Mouse (Mus musculus): ENCODE data around the gene Camta2. TPM values are rescaled to one million over a fixed set of nuclear protein-coding genes. Genes with fewer than 3 reads are reported as not detected.

Gene Camta2
- polyA plus RNA-seq, 1 experiment from 2014 or later = 12.8 TPM

- WGBS = 45% methylated on average over 12 of the region's 12 CpGs
- Histone ChIP-seq H3K9me3 (no peaks in the 10 kb centered on the region), H3K36me3 (peaks cover 45% of the 10 kb centered on the region), H3K4me2 (peak overlapping the region; percentile 95), H3K9ac (peak overlapping the region; percentile 100), H3K4me1 (peaks cover 69% of the 10 kb centered on the region), H3K27ac (0 out of 2 replicates have a peak overlapping the region, but pooled peaks have one; percentile 99), H3K27me3 (no peaks in the 10 kb centered on the region), H3K4me3 (peak overlapping the region; percentile 100)
- no peak for ATAC-seq (ENCODE audit: borderline replicate concordance, extremely low read depth, low FRiP score, low TSS enrichment)
Observed at GRCm38 (mm10) chr11:70652029-70652883, 35.6 kb downstream of the Camta2 start.

DNA sequence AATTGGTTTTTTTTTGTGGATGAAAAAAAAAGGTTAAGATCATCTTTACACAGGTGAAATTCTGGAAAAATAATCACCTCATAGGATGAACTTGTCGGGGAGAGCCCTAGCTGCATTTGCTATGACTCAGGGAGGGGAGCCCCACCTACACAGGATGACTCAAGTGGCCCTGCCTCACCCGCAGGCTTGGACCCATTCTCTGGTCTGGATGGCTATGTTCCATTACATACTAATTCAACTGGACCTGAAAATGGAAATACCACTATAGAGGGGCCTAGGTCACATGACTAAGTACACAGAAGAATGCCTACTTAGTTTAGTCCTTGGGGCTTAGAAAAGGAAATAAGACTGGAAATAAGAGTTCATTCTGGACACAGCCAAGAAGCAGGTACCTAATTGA, 36.5 kb downstream of the Camta2 start:
- H3K4me2 ChIP-seq = peak overlapping the region; percentile 95
- WGBS = 55% methylated on average over 2 of the region's 2 CpGs
- H3K4me3 ChIP-seq = 0 out of 2 replicates have a peak overlapping the region, but pooled peaks have one; percentile 100
- H3K9ac ChIP-seq = no peak overlapping the region; the same call in 1 of the 2 replicates
- peaks cover 45% of the 10 kb centered on the region for H3K36me3 ChIP-seq
- H3K4me1 ChIP-seq = peaks cover 60% of the 10 kb centered on the region
- no peak overlapping the region for H3K27ac ChIP-seq
- no peaks in the 10 kb centered on the region for H3K27me3 ChIP-seq
- ATAC-seq (ENCODE audit: borderline replicate concordance, extremely low read depth, low FRiP score, low TSS enrichment) = no peak
- no peaks in the 10 kb centered on the region for H3K9me3 ChIP-seq

GRCm38 (mm10) chr11:70650322-70651175, 37.4 kb downstream of the Camta2 start:
- no peak overlapping the region for H3K4me3 ChIP-seq
- H3K27ac ChIP-seq = peak overlapping the region; percentile 45; the same call in 1 of the 2 replicates
- WGBS = 66% methylated on average over 12 of the region's 12 CpGs
- ATAC-seq (ENCODE audit: borderline replicate concordance, extremely low read depth, low FRiP score, low TSS enrichment) = no peak
- H3K9me3 ChIP-seq = no peaks in the 10 kb centered on the region
- peak overlapping the region; percentile 95; the same call in 1 of the 2 replicates for H3K4me2 ChIP-seq
- no peaks in the 10 kb centered on the region for H3K27me3 ChIP-seq
- H3K36me3 ChIP-seq = peaks cover 45% of the 10 kb centered on the region
- peaks cover 58% of the 10 kb centered on the region for H3K4me1 ChIP-seq
- no peak overlapping the region; the same call in 1 of the 2 replicates for H3K9ac ChIP-seq

DNA sequence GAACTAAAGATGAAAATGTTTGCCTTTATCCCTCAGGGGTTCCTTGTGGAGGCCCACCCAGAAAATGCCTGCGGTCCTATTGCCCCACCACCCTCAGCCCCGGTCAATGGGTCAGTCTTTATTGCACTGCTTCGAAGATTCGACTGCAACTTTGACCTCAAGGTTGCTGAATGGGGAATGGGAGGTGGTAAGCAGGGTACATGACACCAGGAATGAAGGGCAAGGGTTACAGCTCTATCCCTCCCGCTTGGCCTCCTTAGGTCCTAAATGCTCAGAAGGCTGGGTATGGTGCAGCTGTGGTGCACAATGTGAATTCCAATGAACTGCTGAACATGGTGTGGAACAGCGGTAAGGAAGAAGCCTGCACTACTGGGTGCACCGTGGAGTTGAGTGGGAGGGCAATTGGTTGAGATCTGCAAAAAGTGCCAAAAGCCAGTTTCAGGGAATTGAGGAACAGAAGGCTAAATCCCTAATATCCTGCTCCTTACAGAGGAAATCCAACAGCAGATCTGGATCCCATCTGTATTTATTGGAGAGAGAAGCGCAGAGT, 38.6 kb downstream of the Camta2 start:
- Histone ChIP-seq H3K9ac (peak overlapping the region; percentile 6; the same call in 1 of the 2 replicates), H3K4me3 (peak overlapping the region; percentile 66; the same call in 1 of the 2 replicates), H3K4me1 (peaks cover 65% of the 10 kb centered on the region), H3K36me3 (peaks cover 54% of the 10 kb centered on the region), H3K4me2 (peak overlapping the region; percentile 87), H3K9me3 (no peaks in the 10 kb centered on the region), H3K27me3 (no peaks in the 10 kb centered on the region), H3K27ac (no peak overlapping the region)
- 75% methylated on average over 8 of the region's 8 CpGs for WGBS
- ATAC-seq (ENCODE audit: borderline replicate concordance, extremely low read depth, low FRiP score, low TSS enrichment) = no peak

DNA sequence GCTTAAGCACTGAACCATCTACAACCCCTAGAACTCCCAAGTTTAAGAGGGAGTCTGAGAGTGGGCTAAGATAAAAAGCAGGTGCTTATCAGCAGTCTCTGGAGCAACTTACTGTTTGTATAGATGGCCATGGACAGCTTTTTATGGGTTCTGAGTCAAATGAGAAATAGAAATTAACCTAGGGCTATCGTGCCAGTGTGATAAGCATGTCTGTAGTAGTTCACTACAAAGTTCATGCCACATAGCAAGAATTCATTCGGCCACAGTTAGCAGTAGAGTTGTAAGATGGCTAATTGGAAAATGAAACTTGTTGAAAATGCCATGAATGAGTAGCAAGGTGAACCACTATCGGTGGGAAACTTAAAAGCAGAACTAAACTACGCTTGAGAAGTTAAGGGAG, 39.4 kb downstream of the Camta2 start:
- H3K4me3 ChIP-seq = peak overlapping the region; percentile 66
- peaks cover 61% of the 10 kb centered on the region for H3K36me3 ChIP-seq
- 73% methylated on average over 4 of the region's 4 CpGs for WGBS
- no peaks in the 10 kb centered on the region for H3K27me3 ChIP-seq
- H3K4me2 ChIP-seq = peak overlapping the region; percentile 87
- no peak for ATAC-seq (ENCODE audit: borderline replicate concordance, extremely low read depth, low FRiP score, low TSS enrichment)
- H3K9ac ChIP-seq = peak overlapping the region; percentile 77
- H3K27ac ChIP-seq = peak overlapping the region; percentile 98
- no peaks in the 10 kb centered on the region for H3K9me3 ChIP-seq
- H3K4me1 ChIP-seq = peaks cover 65% of the 10 kb centered on the region

DNA sequence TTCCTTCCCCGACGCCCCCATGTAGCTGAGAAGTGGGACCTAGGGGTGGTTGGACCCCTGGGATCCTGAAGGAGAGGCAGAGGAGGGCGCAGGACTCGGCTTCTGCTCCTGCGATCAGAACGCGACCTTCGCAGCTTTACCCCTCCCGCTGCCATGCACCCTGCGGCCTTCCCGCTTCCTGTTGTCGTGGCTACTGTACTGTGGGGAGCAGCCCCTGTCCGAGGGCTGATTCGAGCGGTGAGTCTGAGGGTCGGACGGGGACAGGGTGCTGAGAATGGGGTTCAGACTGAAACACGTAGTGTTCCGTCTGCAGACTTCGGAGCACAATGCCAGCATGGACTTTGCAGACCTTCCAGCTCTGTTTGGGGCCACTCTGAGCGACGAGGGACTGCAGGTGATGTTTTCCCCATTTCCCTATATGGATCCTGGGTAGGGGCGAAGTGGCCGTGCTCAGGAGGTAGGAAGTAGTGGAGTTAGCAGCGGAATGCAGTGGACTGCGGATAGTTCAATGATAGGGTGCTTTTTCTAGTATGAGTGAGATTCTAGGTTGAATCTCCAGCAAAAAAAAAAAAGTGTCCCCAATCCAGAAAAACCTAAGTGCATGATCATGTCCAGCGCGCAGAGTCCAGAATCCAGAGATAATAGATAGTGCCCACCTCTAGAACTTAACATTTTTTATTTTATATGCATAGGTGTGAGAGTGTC, 40.0 kb downstream of the Camta2 start:
- H3K4me3 ChIP-seq = peak overlapping the region; percentile 66
- H3K9me3 ChIP-seq = no peaks in the 10 kb centered on the region
- peak overlapping the region; percentile 77 for H3K9ac ChIP-seq
- H3K36me3 ChIP-seq = peaks cover 59% of the 10 kb centered on the region
- no peaks in the 10 kb centered on the region for H3K27me3 ChIP-seq
- H3K4me1 ChIP-seq = peaks cover 62% of the 10 kb centered on the region
- peak overlapping the region; percentile 98 for H3K27ac ChIP-seq
- peak overlapping the region; percentile 87 for H3K4me2 ChIP-seq
- peak; percentile 28; the same call in 1 of the 2 replicates for ATAC-seq (ENCODE audit: borderline replicate concordance, extremely low read depth, low FRiP score, low TSS enrichment)
- 1% methylated on average over 28 of the region's 28 CpGs for WGBS

- Histone ChIP-seq H3K4me2 (peak within 1 kb of the TSS; percentile 88), H3K4me1 (peaks cover 53% of the 10 kb centered on the region), H3K27ac (peak within 1 kb of the TSS; percentile 98), H3K9ac (peak within 1 kb of the TSS; percentile 87), H3K36me3 (peaks cover 50% of the 10 kb centered on the region), H3K27me3 (no peaks in the 10 kb centered on the region), H3K4me3 (peak within 1 kb of the TSS; percentile 66), H3K9me3 (no peaks in the 10 kb centered on the region)
- WGBS = under 1% methylated on average over 63 of the region's 63 CpGs
- ATAC-seq (ENCODE audit: borderline replicate concordance, extremely low read depth, low FRiP score, low TSS enrichment) = peak; percentile 89
Observed at GRCm38 (mm10) chr11:70646691-70647650, 40.9 kb downstream of the Camta2 start, which contains the start of the genes Rnf167 and Slc25a11. Gene Rnf167 (plus strand): TSS chr11:70647235. Gene Slc25a11 (minus strand): TSS chr11:70647479.

- Histone ChIP-seq H3K4me2 (peak overlapping the region; percentile 88), H3K4me3 (peak overlapping the region; percentile 66), H3K27me3 (no peaks in the 10 kb centered on the region), H3K27ac (peak overlapping the region; percentile 91), H3K9me3 (no peaks in the 10 kb centered on the region), H3K9ac (peak overlapping the region; percentile 87), H3K4me1 (peaks cover 46% of the 10 kb centered on the region), H3K36me3 (peaks cover 43% of the 10 kb centered on the region)
- ATAC-seq (ENCODE audit: borderline replicate concordance, extremely low read depth, low FRiP score, low TSS enrichment) = no peak
- 16% methylated on average over 3 of the region's 3 CpGs for WGBS
Observed at GRCm38 (mm10) chr11:70646259-70646555, 41.7 kb downstream of the Camta2 start.

- Histone ChIP-seq H3K9ac (peak overlapping the region; percentile 87), H3K36me3 (peaks cover 37% of the 10 kb centered on the region), H3K4me1 (peaks cover 40% of the 10 kb centered on the region), H3K27ac (peak overlapping the region; percentile 91), H3K27me3 (no peaks in the 10 kb centered on the region), H3K4me3 (peak overlapping the region; percentile 66), H3K4me2 (peak overlapping the region; percentile 88), H3K9me3 (no peaks in the 10 kb centered on the region)
- WGBS = 83% methylated on average over 12 of the region's 12 CpGs
- no peak for ATAC-seq (ENCODE audit: borderline replicate concordance, extremely low read depth, low FRiP score, low TSS enrichment)
Observed at GRCm38 (mm10) chr11:70645461-70646258, 42.2 kb downstream of the Camta2 start.
